Comparison of ENCODE assay signal across 8 mouse cellular contexts in the genomic region with DNA sequence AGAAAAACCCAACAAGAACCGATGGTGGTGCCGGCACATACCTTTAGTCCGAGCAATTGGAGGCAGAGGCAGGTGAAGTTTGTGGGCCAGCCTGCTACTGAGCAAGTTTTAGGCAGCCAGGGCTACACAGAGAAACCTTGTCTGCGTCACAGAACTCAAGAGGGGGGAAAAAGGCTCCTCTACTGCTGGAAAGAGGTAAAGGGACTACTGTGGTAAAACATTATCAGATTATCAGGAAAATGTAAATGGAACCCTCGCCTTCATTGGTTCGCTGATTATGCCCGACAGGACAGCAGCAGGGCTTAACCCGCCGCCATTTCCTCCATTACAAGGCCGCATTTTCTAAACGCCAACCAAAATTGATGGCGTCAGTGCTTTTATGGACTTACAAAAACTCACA. TPM values are rescaled to one million over a fixed set of nuclear protein-coding genes. Genes with fewer than 3 reads are reported as not detected.
DNase-seq lines count a peak whose midpoint lies in the region; ATAC-seq and TF ChIP-seq lines count a peak whose summit lies in the region.

No protein-coding gene starts in this region.

- H3K27me3 ChIP-seq in MEL (ENCODE audit: control insufficient read depth in 1 of 2, insufficient read depth in 2 of 2, low read length in 2 of 2): no peaks in the 10 kb centered on the region
- no peaks in the 10 kb centered on the region for H3K27me3 ChIP-seq in hindbrain, embryonic 13.5 days
- no peaks in the 10 kb centered on the region for H3K27me3 ChIP-seq in liver, embryonic 12.5 days (replicated peaks)

- H3K9me3 ChIP-seq in MEL (replicated peaks; ENCODE audit: insufficient read depth, low read length): no peaks in the 10 kb centered on the region
- H3K9me3 ChIP-seq in hindbrain, embryonic 13.5 days: no peaks in the 10 kb centered on the region
- no peaks in the 10 kb centered on the region for H3K9me3 ChIP-seq in liver, embryonic 12.5 days (replicated peaks)

- H3K4me2 ChIP-seq in hindbrain, embryonic 13.5 days: peak overlapping the region; percentile 47
- H3K4me2 ChIP-seq in liver, embryonic 12.5 days: peak overlapping the region; percentile 37

- peaks cover 15% of the 10 kb centered on the region for H3K79me2 ChIP-seq in MEL (ENCODE audit: control insufficient read depth, insufficient read depth, low read length, poor library complexity)

- peak overlapping the region; percentile 91 to 98 for H3K4me3 ChIP-seq in MEL (ENCODE audit: control insufficient read depth in 1 of 2, insufficient read depth in 1 of 2, low read depth in 2 of 2, low read length in 2 of 2)
- peak overlapping the region; percentile 40 for H3K4me3 ChIP-seq in hindbrain, embryonic 13.5 days
- H3K4me3 ChIP-seq in liver, embryonic 12.5 days: peak overlapping the region; percentile 59

- peak overlapping the region; percentile 88 for H3K27ac ChIP-seq in MEL (ENCODE audit: control insufficient read depth, low read depth, low read length)
- peak overlapping the region; percentile 40; the same call in 1 of the 2 replicates for H3K27ac ChIP-seq in hindbrain, embryonic 13.5 days
- H3K27ac ChIP-seq in liver, embryonic 12.5 days: peak overlapping the region; percentile 85

- no peak for TF ChIP-seq CTCF in MEL (IDR thresholded peaks at IDR 0.05 in 2 of 3, conservative IDR thresholded peaks at IDR 0.05 in 1 of 3; ENCODE audit: control insufficient read depth in 1 of 3, insufficient read depth in 1 of 3, low read depth in 2 of 3, low read length in 3 of 3, poor library complexity in 1 of 3, severe bottlenecking in 1 of 3)

- TF ChIP-seq EP300 in MEL (IDR thresholded peaks at IDR 0.05; ENCODE audit: low read depth in 1 of 2, low read length in 2 of 2): no peak

- 0% methylated on average over 12 of the region's 12 CpGs for whole genome bisulfite sequencing in hindbrain, embryonic 13.5 days
- 5% methylated on average over 12 of the region's 12 CpGs for WGBS in liver, embryonic 12.5 days (ENCODE audit: insufficient replicate concordance)

- ATAC-seq in erythroblast, adult 5-6 weeks (replicated peaks; ENCODE audit: low FRiP score, poor library complexity, severe bottlenecking): peak; percentile 84
- ATAC-seq in hindbrain, embryonic 13.5 days (ENCODE audit: low FRiP score): peak; percentile 57; the same call in 1 of the 2 replicates
- peak; percentile 77 for ATAC-seq in liver, embryonic 12.5 days

- TF ChIP-seq RAD21 in MEL (IDR thresholded peaks at IDR 0.05; ENCODE audit: low read depth, low read length): no peak

- peak overlapping the region; percentile 74 for H3K9ac ChIP-seq in MEL (ENCODE audit: control insufficient read depth, low read depth, low read length, poor library complexity, severe bottlenecking)
- H3K9ac ChIP-seq in hindbrain, embryonic 13.5 days: peak overlapping the region; percentile 63
- peak overlapping the region; percentile 63 for H3K9ac ChIP-seq in liver, embryonic 12.5 days

- DNase-seq in adrenal gland, postnatal 10 days: peak; percentile 28
- no peak for DNase-seq in adrenal gland, adult 8-10 months
- DNase-seq in MEL (ENCODE audit: low read depth, low spot score): peak; percentile 88
- DNase-seq in neural tube, embryonic 10.5 days (ENCODE audit: extremely low spot score, low spot score): peak; percentile 15
- no peak for DNase-seq in spleen, postnatal 14 days (ENCODE audit: low spot score in 2 of 2)

- peaks cover 12 to 37% of the 10 kb centered on the region in 2 experiments for H3K36me3 ChIP-seq in MEL (ENCODE audit: control insufficient read depth in 1 of 2, insufficient read depth in 2 of 2, low read length in 2 of 2)
- no peaks in the 10 kb centered on the region for H3K36me3 ChIP-seq in hindbrain, embryonic 13.5 days
- H3K36me3 ChIP-seq in liver, embryonic 12.5 days: no peaks in the 10 kb centered on the region

- TF ChIP-seq POLR2A in MEL (IDR thresholded peaks at IDR 0.05; ENCODE audit: control insufficient read depth in 1 of 2, insufficient read depth in 1 of 2, low read depth in 1 of 2, low read length in 2 of 2, poor library complexity in 1 of 2): no peak

- H3K4me1 ChIP-seq in MEL (ENCODE audit: control insufficient read depth in 1 of 2, insufficient read depth in 2 of 2, low read length in 2 of 2): no peaks in the 10 kb centered on the region
- no peaks in the 10 kb centered on the region for H3K4me1 ChIP-seq in hindbrain, embryonic 13.5 days (replicated peaks)
- no peaks in the 10 kb centered on the region for H3K4me1 ChIP-seq in liver, embryonic 12.5 days

TF ChIP-seq in MEL, 35 proteins besides CTCF, POLR2A, EP300 and RAD21:
- TF ChIP-seq USF2 (IDR thresholded peaks at IDR 0.05; ENCODE audit: borderline replicate concordance in 1 of 2, insufficient read depth in 1 of 2, low read depth in 1 of 2, low read length in 2 of 2) (no peak), JUND (IDR thresholded peaks at IDR 0.05; ENCODE audit: low read depth, low read length) (no peak), POLR2AphosphoS2 (IDR thresholded peaks at IDR 0.05; ENCODE audit: low read length) (no peak), ELF1 (IDR thresholded peaks at IDR 0.05; ENCODE audit: low read depth, low read length) (no peak), ZKSCAN1 (IDR thresholded peaks at IDR 0.05; ENCODE audit: low read depth, low read length) (no peak), UBTF (IDR thresholded peaks at IDR 0.05; ENCODE audit: borderline replicate concordance, insufficient read depth, low read depth, low read length) (no peak), GABPA (IDR thresholded peaks at IDR 0.05; ENCODE audit: low read depth, low read length) (no peak), E2F4 (IDR thresholded peaks at IDR 0.05; ENCODE audit: borderline replicate concordance, low read depth, low read length) (no peak), MAFK (IDR thresholded peaks at IDR 0.05; ENCODE audit: borderline replicate concordance, low read depth, low read length) (no peak), TCF12 (IDR thresholded peaks at IDR 0.05; ENCODE audit: low read depth, low read length) (no peak), GATA1 (IDR thresholded peaks at IDR 0.05; ENCODE audit: low read depth, low read length) (no peak), BHLHE40 (IDR thresholded peaks at IDR 0.05; ENCODE audit: borderline replicate concordance, low read depth, low read length) (no peak), ZNF384 (IDR thresholded peaks at IDR 0.05; ENCODE audit: low read depth, low read length) (no peak), ETS1 (IDR thresholded peaks at IDR 0.05; ENCODE audit: low read depth, low read length) (no peak), KAT2A (conservative IDR thresholded peaks at IDR 0.05; ENCODE audit: low read depth, low read length) (no peak), NELFE (IDR thresholded peaks at IDR 0.05; ENCODE audit: low read depth, low read length) (no peak)

RNA-seq across cellular contexts. Expression of a gene that starts 0.7 kb away (rescaled TPM):
- total RNA-seq in adrenal gland, postnatal 10 days (2021): 10 to 100 TPM in 1 of 2 experiments, not detected in 1; 77.7 TPM
- total RNA-seq in adrenal gland, adult 8-10 months (2022): 10 to 100 TPM in 2 of 4 experiments, not detected in 2; 91.1 to 98.4 TPM
- 44.2 and 48.5 TPM in 2 replicates for total RNA-seq in MEL (2012; rRNA removed)
- 10 to 100 TPM in 1 of 2 experiments, not detected in 1; 26.6 TPM for polyA plus RNA-seq in MEL (2012; ENCODE audit: insufficient read depth in 1 of 2, insufficient read length in 2 of 2, low read depth in 1 of 2, low replicate concordance in 2 of 2, missing spikeins in 1 of 2)
- 40.1 and 52.5 TPM in 2 replicates for total RNA-seq in erythroblast, adult 5-6 weeks (2015; ENCODE audit: low replicate concordance)
- total RNA-seq in erythroblast, adult 5-6 weeks (2017; ENCODE audit: low replicate concordance): 59.7 and 73.0 TPM in 2 replicates
- 14.8 and 16.9 TPM in 2 replicates for polyA plus RNA-seq in hindbrain, embryonic 13.5 days (2015; fragmentation: Nextera tagmentation; extraction: Ambion mirVana)
- 12.2 and 15.4 TPM in 2 replicates for polyA plus RNA-seq in liver, embryonic 12.5 days (2016; fragmentation: Nextera tagmentation; extraction: Ambion mirVana)

RNA-seq across cellular contexts. Expression of a gene that starts 40.2 kb away (rescaled TPM):
- total RNA-seq in adrenal gland, postnatal 10 days (2021): 10 to 100 TPM in 1 of 2 experiments, not detected in 1; 26.4 TPM
- total RNA-seq in adrenal gland, adult 8-10 months (2022): 10 to 100 TPM in 2 of 4 experiments, not detected in 2; 40.5 to 49.4 TPM
- 21.4 and 24.4 TPM in 2 replicates for total RNA-seq in MEL (2012; rRNA removed)
- 100 to 1,000 TPM in 1 of 2 experiments, 1 to 10 TPM in 1; 7.4 to 115 TPM for polyA plus RNA-seq in MEL (2012; ENCODE audit: insufficient read depth in 1 of 2, insufficient read length in 2 of 2, low read depth in 1 of 2, low replicate concordance in 2 of 2, missing spikeins in 1 of 2)
- 17.3 and 22.4 TPM in 2 replicates for total RNA-seq in erythroblast, adult 5-6 weeks (2015; ENCODE audit: low replicate concordance)
- 36.8 and 37.0 TPM in 2 replicates for total RNA-seq in erythroblast, adult 5-6 weeks (2017; ENCODE audit: low replicate concordance)
- polyA plus RNA-seq in hindbrain, embryonic 13.5 days (2015; fragmentation: Nextera tagmentation; extraction: Ambion mirVana): 10.7 and 13.8 TPM in 2 replicates
- 6.9 and 8.4 TPM in 2 replicates for polyA plus RNA-seq in liver, embryonic 12.5 days (2016; fragmentation: Nextera tagmentation; extraction: Ambion mirVana)

Comparison
In these comparisons a context has a peak if more than half of its experiments do, and no peak if none do; other contexts are left out.
1. DNase-seq: peak in adrenal gland, postnatal 10 days (single experiment), MEL (single experiment) and neural tube, embryonic 10.5 days (single experiment); none in adrenal gland, adult 8-10 months (single experiment) and spleen, postnatal 14 days (0 of 2).
2. H3K4me3 ChIP-seq: peak in every context shown above with its lines; median percentile 94 in MEL; 59 in liver, embryonic 12.5 days; 40 in hindbrain, embryonic 13.5 days.
3. Peak in every context shown above with its lines, with median percentiles within 50 percentile points of each other: H3K27ac ChIP-seq, H3K9ac ChIP-seq and ATAC-seq.